Mouse (Mus musculus) heart, embryonic 16.5 days (tissue): Measurements from ENCODE around the gene Man1a. TPM values are rescaled to one million over a fixed set of nuclear protein-coding genes. Genes with fewer than 3 reads are reported as not detected.

Experiments
- ATAC-seq: fragments of 200-750 bp; cut with Nextera tagmentation; replicated peaks from 2 replicates; pipeline ENCODE4 v1.8.0; 2017; ENCODE audit warnings: moderate number of reproducible peaks; ENCODE audit not compliant: insufficient read depth, low FRiP score; ENCODE audit errors: extremely low read depth
- H3K27ac ChIP-seq: fragments of 300-500 bp; sonication (generic); 2 replicates; pipeline ENCODE4 v1.5.1; 2014; ENCODE audit warnings: mild to moderate bottlenecking, low read length, control low read depth, moderate library complexity
- H3K27me3 ChIP-seq: fragments of 300-500 bp; sonication (generic); 2 replicates; pipeline ENCODE4 v1.6.1; 2014; ENCODE audit warnings: low read length, mixed read lengths; ENCODE audit not compliant: control insufficient read depth, insufficient read depth
- H3K36me3 ChIP-seq: fragments of 300-500 bp; sonication (generic); 2 replicates; pipeline ENCODE4 v1.6.1; 2014; ENCODE audit not compliant: control insufficient read depth, insufficient read depth
- H3K4me1 ChIP-seq: fragments of 300-500 bp; sonication (generic); 2 replicates; pipeline ENCODE4 v1.6.1; 2014; ENCODE audit warnings: low read length, mixed read lengths; ENCODE audit not compliant: control insufficient read depth, insufficient read depth
- H3K4me2 ChIP-seq: fragments of 300-500 bp; sonication (generic); 2 replicates; pipeline ENCODE4 v1.6.1; 2014; ENCODE audit warnings: low read depth, mild to moderate bottlenecking, control low read depth, low read length
- H3K4me3 ChIP-seq: fragments of 300-500 bp; sonication (generic); 2 replicates; pipeline ENCODE4 v1.5.1; 2014; ENCODE audit warnings: mild to moderate bottlenecking, control low read depth, low read length
- H3K9ac ChIP-seq: fragments of 300-500 bp; sonication (generic); 2 replicates; pipeline ENCODE4 v1.6.1; 2014; ENCODE audit warnings: low read length, control low read depth
- H3K9me3 ChIP-seq: fragments of 300-500 bp; sonication (generic); replicated peaks from 2 replicates; pipeline ENCODE4 v1.6.1; 2016; ENCODE audit warnings: low read length; ENCODE audit not compliant: control insufficient read depth
- WGBS: fragments of 180-500 bp; shearing (Covaris S2); extraction: QIAGEN DNeasy Blood & Tissue Kit; methylation state at CpG from one replicate; pipeline ENCODE4 v1.1.7; 2014; 5-methylcytosine and 5-hydroxymethylcytosine counted together
- polyA plus RNA-seq: library from polyadenylated mRNA; unstranded; fragments of >200 nt; fragmentation: Nextera tagmentation; extraction: Ambion mirVana; gene quantifications from 2 replicates; pipeline ENCODE4 v1.2.1, GENCODE M21; 2015

The Man1a gene
- polyA plus RNA-seq, 1 experiment from 2014 or later, result 5.8 TPM

DNA sequence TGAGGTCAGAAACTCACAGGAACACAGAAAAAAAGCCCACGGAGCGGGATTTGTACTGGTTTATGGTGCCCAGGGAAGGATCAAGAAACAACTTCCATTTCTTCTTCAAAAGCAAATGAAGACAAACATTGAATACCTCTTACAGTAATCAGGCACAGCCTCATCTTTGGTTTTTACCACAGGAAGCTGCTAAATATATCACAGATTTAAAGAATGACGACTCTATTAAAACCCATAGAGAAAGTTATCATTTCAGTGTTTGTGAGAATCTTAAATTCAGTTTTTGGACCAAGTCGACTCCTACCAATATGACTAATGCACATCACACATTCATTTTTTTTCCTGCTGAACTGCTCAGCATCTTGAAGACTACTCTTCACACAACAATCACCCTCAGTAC lies 86.0 kb downstream of the Man1a start:
- Histone ChIP-seq H3K9ac (no peak overlapping the region), H3K4me3 (no peak overlapping the region), H3K4me2 (no peak overlapping the region), H3K36me3 (no peaks in the 10 kb centered on the region), H3K27ac (no peak overlapping the region), H3K9me3 (no peaks in the 10 kb centered on the region), H3K4me1 (no peaks in the 10 kb centered on the region), H3K27me3 (no peaks in the 10 kb centered on the region)
- no peak for ATAC-seq
- 70% methylated on average over 4 of the region's 4 CpGs for WGBS

GRCm38 (mm10) chr10:53984894-53985293 lies 91.5 kb downstream of the Man1a start:
- H3K9me3 ChIP-seq, result no peaks in the 10 kb centered on the region
- H3K36me3 ChIP-seq, result no peaks in the 10 kb centered on the region
- no peak overlapping the region for H3K27ac ChIP-seq
- 93% methylated on average over 5 of the region's 5 CpGs for WGBS
- no peaks in the 10 kb centered on the region for H3K27me3 ChIP-seq
- H3K9ac ChIP-seq, result no peak overlapping the region
- ATAC-seq, result no peak
- H3K4me2 ChIP-seq, result no peak overlapping the region
- no peaks in the 10 kb centered on the region for H3K4me1 ChIP-seq
- H3K4me3 ChIP-seq, result no peak overlapping the region

GRCm38 (mm10) chr10:53984086-53984485 lies 92.3 kb downstream of the Man1a start:
- no peaks in the 10 kb centered on the region for H3K4me1 ChIP-seq
- no peak for ATAC-seq
- H3K9ac ChIP-seq, result no peak overlapping the region
- H3K4me2 ChIP-seq, result no peak overlapping the region
- H3K27ac ChIP-seq, result no peak overlapping the region
- 48% methylated on average over 3 of the region's 3 CpGs for WGBS
- no peaks in the 10 kb centered on the region for H3K9me3 ChIP-seq
- H3K27me3 ChIP-seq, result no peaks in the 10 kb centered on the region
- no peak overlapping the region for H3K4me3 ChIP-seq
- H3K36me3 ChIP-seq, result no peaks in the 10 kb centered on the region

DNA sequence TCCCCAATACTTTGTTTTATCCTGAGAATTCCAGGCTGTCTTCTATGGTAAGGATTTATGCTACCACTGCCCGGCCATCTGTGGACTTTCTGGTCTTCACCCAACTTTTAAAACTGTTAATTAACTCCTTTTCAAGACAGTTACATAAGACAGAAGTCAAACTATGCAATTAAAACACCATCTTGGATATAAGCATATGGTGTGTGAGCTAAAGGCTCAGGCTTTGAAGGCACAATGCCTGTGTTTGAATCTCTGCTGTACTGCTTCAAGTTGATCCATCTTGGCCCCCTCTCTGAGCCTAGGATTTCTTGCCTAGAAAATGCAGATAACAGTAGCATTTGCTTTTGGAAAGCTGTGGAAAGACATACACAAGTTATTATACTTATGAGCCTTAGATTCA lies 97.8 kb downstream of the Man1a start:
- no peak overlapping the region for H3K9ac ChIP-seq
- H3K36me3 ChIP-seq, result no peaks in the 10 kb centered on the region
- H3K4me2 ChIP-seq, result no peak overlapping the region
- no peak for ATAC-seq
- no peak overlapping the region for H3K27ac ChIP-seq
- H3K4me3 ChIP-seq, result no peak overlapping the region
- no peaks in the 10 kb centered on the region for H3K9me3 ChIP-seq
- 92% methylated on average over 1 of the region's 1 CpGs for WGBS
- no peaks in the 10 kb centered on the region for H3K27me3 ChIP-seq
- no peaks in the 10 kb centered on the region for H3K4me1 ChIP-seq

DNA sequence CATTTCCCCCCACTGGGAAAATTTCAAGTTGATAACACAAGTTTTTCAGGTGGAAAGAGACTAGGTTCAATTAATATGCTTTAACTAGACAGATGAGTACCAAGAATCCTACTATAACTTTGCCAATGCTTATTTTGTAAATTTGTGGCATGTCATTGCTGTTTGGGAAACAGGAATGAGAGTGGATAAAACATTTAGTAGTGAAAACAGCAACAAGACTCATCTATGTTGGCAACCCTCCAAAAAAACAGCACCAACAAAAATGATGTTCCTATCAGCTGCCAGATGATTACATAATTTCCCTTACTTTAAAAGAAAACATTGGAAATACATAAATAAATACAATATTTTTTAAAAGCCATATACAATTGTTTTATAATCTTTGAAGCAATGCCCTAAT lies 102.2 kb downstream of the Man1a start:
- H3K36me3 ChIP-seq, result no peaks in the 10 kb centered on the region
- no peak overlapping the region for H3K27ac ChIP-seq
- no peak overlapping the region for H3K4me3 ChIP-seq
- H3K27me3 ChIP-seq, result no peaks in the 10 kb centered on the region
- no peak overlapping the region for H3K9ac ChIP-seq
- H3K4me1 ChIP-seq, result no peaks in the 10 kb centered on the region
- no peak for ATAC-seq
- no peak overlapping the region for H3K4me2 ChIP-seq
- H3K9me3 ChIP-seq, result no peaks in the 10 kb centered on the region

- Histone ChIP-seq H3K4me3 (no peak overlapping the region), H3K9ac (no peak overlapping the region), H3K36me3 (no peaks in the 10 kb centered on the region), H3K27me3 (no peaks in the 10 kb centered on the region), H3K4me1 (no peaks in the 10 kb centered on the region), H3K27ac (no peak overlapping the region), H3K4me2 (no peak overlapping the region), H3K9me3 (no peaks in the 10 kb centered on the region)
- no peak for ATAC-seq
- 54% methylated on average over 3 of the region's 3 CpGs for WGBS
These were observed 116.7 kb downstream of the Man1a start for GRCm38 (mm10) chr10:53959759-53960158.

GRCm38 (mm10) chr10:53941597-53941996 lies 134.8 kb downstream of the Man1a start:
- H3K9ac ChIP-seq, result no peak overlapping the region
- H3K4me2 ChIP-seq, result no peak overlapping the region
- ATAC-seq, result no peak
- no peaks in the 10 kb centered on the region for H3K27me3 ChIP-seq
- H3K9me3 ChIP-seq, result no peaks in the 10 kb centered on the region
- no peak overlapping the region for H3K4me3 ChIP-seq
- WGBS, result 62% methylated on average over 7 of the region's 7 CpGs
- no peak overlapping the region for H3K27ac ChIP-seq
- no peaks in the 10 kb centered on the region for H3K4me1 ChIP-seq
- no peaks in the 10 kb centered on the region for H3K36me3 ChIP-seq

- H3K27me3 ChIP-seq, result no peaks in the 10 kb centered on the region
- H3K36me3 ChIP-seq, result no peaks in the 10 kb centered on the region
- H3K4me1 ChIP-seq, result no peaks in the 10 kb centered on the region
- WGBS, result 72% methylated on average over 3 of the region's 3 CpGs
- ATAC-seq, result no peak
- no peaks in the 10 kb centered on the region for H3K9me3 ChIP-seq
- no peak overlapping the region for H3K27ac ChIP-seq
- H3K4me2 ChIP-seq, result no peak overlapping the region
- H3K4me3 ChIP-seq, result no peak overlapping the region
- H3K9ac ChIP-seq, result no peak overlapping the region
These were observed 138.2 kb downstream of the Man1a start for GRCm38 (mm10) chr10:53938199-53938598.

- no peak overlapping the region for H3K9ac ChIP-seq
- 83% methylated on average over 3 of the region's 3 CpGs for WGBS
- no peak overlapping the region for H3K27ac ChIP-seq
- H3K4me2 ChIP-seq, result no peak overlapping the region
- no peaks in the 10 kb centered on the region for H3K4me1 ChIP-seq
- no peak for ATAC-seq
- H3K9me3 ChIP-seq, result no peaks in the 10 kb centered on the region
- no peaks in the 10 kb centered on the region for H3K36me3 ChIP-seq
- H3K4me3 ChIP-seq, result no peak overlapping the region
- no peaks in the 10 kb centered on the region for H3K27me3 ChIP-seq
These were observed 140.3 kb downstream of the Man1a start for GRCm38 (mm10) chr10:53936078-53936477.
